9 mouse cellular contexts compared by ENCODE assay signal in the genomic region with DNA sequence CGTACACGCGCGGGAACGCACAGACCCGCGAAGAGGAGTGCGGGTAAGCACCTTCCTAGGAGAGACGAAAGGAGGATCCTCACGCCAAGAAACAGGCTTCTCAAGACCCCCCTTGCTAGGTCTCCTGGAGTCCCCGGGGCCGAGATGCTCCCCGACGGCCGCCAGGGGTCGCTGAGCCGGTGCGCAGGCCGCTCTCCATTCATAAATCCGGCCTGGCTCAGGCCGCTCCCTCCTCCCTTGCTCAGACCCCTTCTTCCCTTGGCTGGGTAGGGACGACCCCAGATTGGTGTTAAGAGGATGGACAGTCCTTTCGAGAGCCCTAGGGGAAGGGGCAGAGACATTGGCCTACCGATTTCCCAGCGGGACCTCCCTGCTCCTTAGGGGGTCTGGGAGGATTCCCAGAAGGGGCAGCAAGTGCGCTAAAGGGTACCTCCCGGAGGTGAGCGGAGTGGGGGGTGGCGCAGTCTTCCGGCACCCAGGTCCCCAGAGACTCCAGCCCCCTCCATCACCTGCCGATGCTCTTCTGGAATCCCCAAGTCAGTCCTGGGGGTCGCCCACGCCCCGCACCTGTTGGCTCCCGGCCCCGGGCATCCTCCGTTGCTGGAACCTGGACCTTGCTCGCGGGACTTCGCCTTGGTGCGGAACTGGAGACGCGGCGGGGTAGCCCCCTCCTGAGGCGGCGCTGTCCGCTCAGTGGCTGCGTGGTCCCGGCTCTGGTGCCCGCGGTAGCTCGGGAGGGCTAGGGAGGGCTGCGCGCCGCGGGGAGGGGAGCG. TPM values are rescaled to one million over a fixed set of nuclear protein-coding genes. Genes with fewer than 3 reads are reported as not detected.
DNase-seq lines count a peak whose midpoint lies in the region; ATAC-seq lines count a peak whose summit lies in the region.
"Had no signal": no experiment of that assay in that cellular context is flagged by ENCODE, and none has a peak within 500 bp of the region (broad histone marks: within the 10 kb centered on the region; RNA-seq: fewer than 3 reads in every experiment).

No protein-coding gene starts in this region.

- H3K27ac ChIP-seq in intestine, embryonic 16.5 days (ENCODE audit: low read length): no peak overlapping the region
- no peak overlapping the region for H3K27ac ChIP-seq in limb, embryonic 11.5 days (replicated peaks; ENCODE audit: low read depth, low read length)
- no peak overlapping the region for H3K27ac ChIP-seq in midbrain, embryonic 13.5 days

- H3K9ac ChIP-seq in intestine, embryonic 16.5 days (ENCODE audit: low read depth, low read length): peak overlapping the region; percentile 20; the same call in 1 of the 2 replicates
- peak overlapping the region; percentile 7; the same call in 1 of the 2 replicates for H3K9ac ChIP-seq in limb, embryonic 11.5 days (ENCODE audit: low read length)
- peak overlapping the region; percentile 61 for H3K9ac ChIP-seq in midbrain, embryonic 13.5 days (replicated peaks)

- ATAC-seq in intestine, embryonic 16.5 days: peak; percentile 53
- ATAC-seq in limb, embryonic 11.5 days (ENCODE audit: insufficient number of reproducible peaks, low FRiP score, low TSS enrichment, low read depth): peak; percentile 51
- ATAC-seq in midbrain, embryonic 13.5 days: peak; percentile 82
- ATAC-seq: Patski had no signal

- DNase-seq in cerebellum, adult 18-20 months: peak; percentile 48 to 70
- no peak for DNase-seq in cerebellum, adult 11-12 months
- peak; percentile 87 for DNase-seq in embryo, embryonic 10 days (ENCODE audit: low spot score)
- peak; percentile 62 to 76 for DNase-seq in gastrocnemius, postnatal 4 days (ENCODE audit: low spot score in 2 of 2)
- peak; percentile 91 for DNase-seq in limb, embryonic 11.5 days (ENCODE audit: low spot score)
- peak; percentile 61 to 78 for DNase-seq in spleen, postnatal 10 days (ENCODE audit: low spot score in 2 of 2)

- H3K4me1 ChIP-seq in intestine, embryonic 16.5 days (ENCODE audit: control insufficient read depth, insufficient read depth, low read length): peaks cover 18% of the 10 kb centered on the region; the same call in 1 of the 2 replicates
- H3K4me1 ChIP-seq in limb, embryonic 11.5 days (ENCODE audit: control insufficient read depth, insufficient read depth, low read length): peaks cover 7% of the 10 kb centered on the region
- peaks cover 27% of the 10 kb centered on the region for H3K4me1 ChIP-seq in midbrain, embryonic 13.5 days (replicated peaks)

- under 1% methylated on average over 56 of the region's 57 CpGs for WGBS in intestine, embryonic 16.5 days
- WGBS in limb, embryonic 11.5 days: 1% methylated on average over 54 of the region's 57 CpGs
- under 1% methylated on average over 45 of the region's 57 CpGs for WGBS in midbrain, embryonic 13.5 days

- no peaks in the 10 kb centered on the region for H3K36me3 ChIP-seq in intestine, embryonic 16.5 days (ENCODE audit: control insufficient read depth, insufficient read depth, low read length)
- no peaks in the 10 kb centered on the region for H3K36me3 ChIP-seq in limb, embryonic 11.5 days (ENCODE audit: control insufficient read depth, insufficient read depth, low read length)
- H3K36me3 ChIP-seq in midbrain, embryonic 13.5 days: no peaks in the 10 kb centered on the region

- H3K4me3 ChIP-seq in intestine, embryonic 16.5 days (ENCODE audit: low read length): peak overlapping the region; percentile 35
- H3K4me3 ChIP-seq in limb, embryonic 11.5 days (ENCODE audit: low read depth, low read length): peak overlapping the region; percentile 31
- peak overlapping the region; percentile 46 for H3K4me3 ChIP-seq in midbrain, embryonic 13.5 days (replicated peaks)

- H3K27me3 ChIP-seq in intestine, embryonic 16.5 days (replicated peaks; ENCODE audit: control insufficient read depth, insufficient read depth, low read length): peaks cover 28% of the 10 kb centered on the region
- H3K27me3 ChIP-seq in limb, embryonic 11.5 days (ENCODE audit: control insufficient read depth, insufficient read depth, low read length): peaks cover 41% of the 10 kb centered on the region
- peaks cover 52% of the 10 kb centered on the region for H3K27me3 ChIP-seq in midbrain, embryonic 13.5 days
- H3K27me3 ChIP-seq: Patski had no signal

- peak overlapping the region; percentile 59 for H3K4me2 ChIP-seq in intestine, embryonic 16.5 days (ENCODE audit: low read depth, low read length)
- peak overlapping the region; percentile 69 for H3K4me2 ChIP-seq in limb, embryonic 11.5 days (ENCODE audit: low read depth, severe bottlenecking)
- peak overlapping the region; percentile 89 for H3K4me2 ChIP-seq in midbrain, embryonic 13.5 days (replicated peaks)

- H3K9me3 ChIP-seq in intestine, embryonic 16.5 days (ENCODE audit: control insufficient read depth, low read length): no peaks in the 10 kb centered on the region
- H3K9me3 ChIP-seq in limb, embryonic 11.5 days (ENCODE audit: control insufficient read depth, low read length): no peaks in the 10 kb centered on the region
- no peaks in the 10 kb centered on the region for H3K9me3 ChIP-seq in midbrain, embryonic 13.5 days

RNA-seq across cellular contexts. Expression of gene Hcrtr1, which starts 0.5 kb away (rescaled TPM):
- total RNA-seq in gastrocnemius, postnatal 4 days (2021): not detected
- 0.22 and 0.34 TPM in 2 replicates for polyA plus RNA-seq in intestine, embryonic 16.5 days (2015; fragmentation: Nextera tagmentation; extraction: Ambion mirVana)
- not detected in 2 replicates for polyA plus RNA-seq in limb, embryonic 11.5 days (2014; fragmentation: Nextera tagmentation; extraction: Ambion mirVana)
- polyA plus RNA-seq in midbrain, embryonic 13.5 days (2015; fragmentation: Nextera tagmentation; extraction: Ambion mirVana): 0.41 and 0.94 TPM in 2 replicates

RNA-seq across cellular contexts. Expression of gene Pef1, which starts 36.3 kb away (rescaled TPM):
- total RNA-seq in gastrocnemius, postnatal 4 days (2021): 10 to 100 TPM; 35.4 to 37.7 TPM
- polyA plus RNA-seq in intestine, embryonic 16.5 days (2015; fragmentation: Nextera tagmentation; extraction: Ambion mirVana): 81.6 and 81.7 TPM in 2 replicates
- polyA plus RNA-seq in limb, embryonic 11.5 days (2014; fragmentation: Nextera tagmentation; extraction: Ambion mirVana): 69.0 and 76.5 TPM in 2 replicates
- 65.3 and 72.0 TPM in 2 replicates for polyA plus RNA-seq in midbrain, embryonic 13.5 days (2015; fragmentation: Nextera tagmentation; extraction: Ambion mirVana)

RNA-seq across cellular contexts. Expression of gene Tinagl1, which starts 36.3 kb away (rescaled TPM):
- 10 to 100 TPM; 35.7 to 39.9 TPM for total RNA-seq in gastrocnemius, postnatal 4 days (2021)
- polyA plus RNA-seq in intestine, embryonic 16.5 days (2015; fragmentation: Nextera tagmentation; extraction: Ambion mirVana): 78.3 and 80.3 TPM in 2 replicates
- 6.3 and 6.9 TPM in 2 replicates for polyA plus RNA-seq in limb, embryonic 11.5 days (2014; fragmentation: Nextera tagmentation; extraction: Ambion mirVana)
- 2.4 and 2.5 TPM in 2 replicates for polyA plus RNA-seq in midbrain, embryonic 13.5 days (2015; fragmentation: Nextera tagmentation; extraction: Ambion mirVana)

Comparison
In these comparisons a context has a peak if more than half of its experiments do, and no peak if none do; other contexts are left out.
1. H3K9ac ChIP-seq: peak in every context shown above with its lines; median percentile 61 in midbrain, embryonic 13.5 days; 20 in intestine, embryonic 16.5 days; 7 in limb, embryonic 11.5 days.